ENCODE assay signal across 26 mouse cellular contexts in genomic region chr3:153516848-153517247, GRCm38 (mm10).
A peak's percentile ranks its signal among the peaks of the same experiment; 100 is the strongest.
DNase-seq lines count a peak whose midpoint lies in the region; ATAC-seq and TF ChIP-seq lines count a peak whose summit lies in the region.
"Had no signal": no experiment of that assay in that cellular context is flagged by ENCODE, and none has a peak within 500 bp of the region (broad histone marks: within the 10 kb centered on the region; RNA-seq: fewer than 3 reads in every experiment).

No protein-coding gene starts in this region.

- ATAC-seq in forebrain, embryonic 13.5 days = 0 out of 2 replicates have a peak, but pooled peaks have one; percentile 43
- ATAC-seq in forebrain, embryonic 11.5 days (replicated peaks; ENCODE audit: low FRiP score) = no peak
- ATAC-seq in forebrain, postnatal 0 days = peak; percentile 67
- ATAC-seq in forebrain, embryonic 14.5 days = no peak
- 0 out of 2 replicates have a peak, but pooled peaks have one; percentile 41 for ATAC-seq in intestine, embryonic 14.5 days (replicated peaks; ENCODE audit: low FRiP score, low TSS enrichment, low read depth)
- no peak for ATAC-seq in intestine, embryonic 15.5 days
- ATAC-seq in CD4-positive, CD25-positive, alpha-beta regulatory T cell, adult 4 months = no peak
- ATAC-seq: intestine, postnatal 0 days had no signal

- H3K9me3 ChIP-seq in forebrain, embryonic 13.5 days (replicated peaks) = 0 out of 2 replicates have a peak, but pooled peaks cover 4% of the 10 kb centered on the region
- no peaks in the 10 kb centered on the region for H3K9me3 ChIP-seq in forebrain, embryonic 11.5 days (ENCODE audit: control insufficient read depth, low read length)
- H3K9me3 ChIP-seq in forebrain, postnatal 0 days (ENCODE audit: low read length) = no peaks in the 10 kb centered on the region; the same call in 1 of the 2 replicates
- H3K9me3 ChIP-seq in forebrain, embryonic 14.5 days (replicated peaks; ENCODE audit: control insufficient read depth, low read length) = no peaks in the 10 kb centered on the region
- H3K9me3 ChIP-seq in intestine, embryonic 14.5 days (ENCODE audit: control insufficient read depth, low read length) = no peaks in the 10 kb centered on the region
- H3K9me3 ChIP-seq in intestine, embryonic 15.5 days = no peaks in the 10 kb centered on the region
- H3K9me3 ChIP-seq: embryonic facial prominence, embryonic 12.5 days; heart, embryonic 12.5 days; heart, embryonic 15.5 days; hindbrain, embryonic 10.5 days had no signal

- H3K4me3 ChIP-seq in forebrain, embryonic 13.5 days = no peak overlapping the region
- H3K4me3 ChIP-seq in forebrain, embryonic 11.5 days (ENCODE audit: low read depth, low read length) = no peak overlapping the region
- no peak overlapping the region for H3K4me3 ChIP-seq in forebrain, postnatal 0 days (ENCODE audit: low read depth, low read length)
- H3K4me3 ChIP-seq in forebrain, embryonic 14.5 days (ENCODE audit: low read depth, low read length) = no peak overlapping the region
- H3K4me3 ChIP-seq in intestine, embryonic 14.5 days (ENCODE audit: low read depth, low read length) = no peak overlapping the region
- no peak overlapping the region for H3K4me3 ChIP-seq in intestine, embryonic 15.5 days (replicated peaks)
- H3K4me3 ChIP-seq: embryonic facial prominence, embryonic 12.5 days; embryonic facial prominence, embryonic 15.5 days; heart, embryonic 12.5 days; heart, embryonic 15.5 days; hindbrain, embryonic 10.5 days; hindbrain, embryonic 13.5 days had no signal

- 77% methylated on average over 7 of the region's 7 CpGs for WGBS in forebrain, embryonic 13.5 days
- WGBS in forebrain, embryonic 11.5 days = 75% methylated on average over 7 of the region's 7 CpGs
- 68% methylated on average over 7 of the region's 7 CpGs for WGBS in forebrain, postnatal 0 days
- WGBS in forebrain, embryonic 14.5 days = 71% methylated on average over 7 of the region's 7 CpGs
- 72% methylated on average over 7 of the region's 7 CpGs for WGBS in intestine, embryonic 14.5 days
- 70% methylated on average over 7 of the region's 7 CpGs for WGBS in intestine, embryonic 15.5 days

- H3K27me3 ChIP-seq in forebrain, embryonic 13.5 days = no peaks in the 10 kb centered on the region
- no peaks in the 10 kb centered on the region for H3K27me3 ChIP-seq in forebrain, embryonic 11.5 days (ENCODE audit: control insufficient read depth, insufficient read depth, low read length)
- no peaks in the 10 kb centered on the region for H3K27me3 ChIP-seq in forebrain, postnatal 0 days (ENCODE audit: insufficient read depth, low read length)
- H3K27me3 ChIP-seq in forebrain, embryonic 14.5 days (replicated peaks; ENCODE audit: control insufficient read depth, insufficient read depth, low read length) = no peaks in the 10 kb centered on the region
- no peaks in the 10 kb centered on the region for H3K27me3 ChIP-seq in intestine, embryonic 14.5 days (replicated peaks; ENCODE audit: control insufficient read depth, insufficient read depth, low read length)
- no peaks in the 10 kb centered on the region for H3K27me3 ChIP-seq in intestine, embryonic 15.5 days (replicated peaks)
- H3K27me3 ChIP-seq: CH12.LX; embryonic facial prominence, embryonic 12.5 days; embryonic facial prominence, embryonic 15.5 days; heart, embryonic 12.5 days; hindbrain, embryonic 13.5 days had no signal

- no peak for DNase-seq in forebrain, embryonic 11.5 days (ENCODE audit: low spot score)
- no peak for DNase-seq in forebrain, postnatal 0 days
- DNase-seq in forebrain, embryonic 14.5 days (ENCODE audit: low spot score) = no peak
- no peak for DNase-seq in intestine, embryonic 14.5 days (ENCODE audit: low spot score)
- DNase-seq in ZHBTc4 (ENCODE audit: low read depth, low spot score) = peak; percentile 44
- DNase-seq: adrenal gland, postnatal 10 days; adrenal gland, postnatal 36 days; cerebellum, adult 18-20 months; cerebellum, adult 9-10 months; cerebellum, postnatal 14 days; gastrocnemius, postnatal 25 days; heart, adult 18-20 months; heart, postnatal 10 days; heart, postnatal 36 days; kidney, adult 2 months had no signal

- TF ChIP-seq CTCF in forebrain, postnatal 0 days (IDR thresholded peaks at IDR 0.05; ENCODE audit: low read depth) = no peak

- no peaks in the 10 kb centered on the region for H3K36me3 ChIP-seq in forebrain, embryonic 13.5 days (ENCODE audit: poor library complexity, severe bottlenecking)
- H3K36me3 ChIP-seq in forebrain, embryonic 11.5 days (ENCODE audit: control insufficient read depth, insufficient read depth, low read length) = no peaks in the 10 kb centered on the region
- no peaks in the 10 kb centered on the region for H3K36me3 ChIP-seq in forebrain, postnatal 0 days (ENCODE audit: insufficient read depth)
- no peaks in the 10 kb centered on the region for H3K36me3 ChIP-seq in forebrain, embryonic 14.5 days (ENCODE audit: control insufficient read depth, insufficient read depth, low read length)
- no peaks in the 10 kb centered on the region for H3K36me3 ChIP-seq in intestine, embryonic 14.5 days (ENCODE audit: control insufficient read depth, insufficient read depth, low read length)
- H3K36me3 ChIP-seq in intestine, embryonic 15.5 days = no peaks in the 10 kb centered on the region
- H3K36me3 ChIP-seq: embryonic facial prominence, embryonic 12.5 days; embryonic facial prominence, embryonic 15.5 days; heart, embryonic 12.5 days; heart, embryonic 15.5 days had no signal

- H3K4me1 ChIP-seq in forebrain, embryonic 13.5 days = no peaks in the 10 kb centered on the region
- H3K4me1 ChIP-seq in forebrain, embryonic 11.5 days (replicated peaks; ENCODE audit: control insufficient read depth, insufficient read depth, low read length) = no peaks in the 10 kb centered on the region
- H3K4me1 ChIP-seq in forebrain, postnatal 0 days (ENCODE audit: insufficient read depth) = no peaks in the 10 kb centered on the region
- no peaks in the 10 kb centered on the region for H3K4me1 ChIP-seq in forebrain, embryonic 14.5 days (ENCODE audit: control insufficient read depth, insufficient read depth, low read length)
- 0 out of 2 replicates have a peak, but pooled peaks cover 5% of the 10 kb centered on the region for H3K4me1 ChIP-seq in intestine, embryonic 14.5 days (replicated peaks; ENCODE audit: control insufficient read depth, insufficient read depth, low read length)
- H3K4me1 ChIP-seq in intestine, embryonic 15.5 days (replicated peaks) = no peaks in the 10 kb centered on the region
- H3K4me1 ChIP-seq: heart, embryonic 15.5 days had no signal

- no peak overlapping the region for H3K27ac ChIP-seq in forebrain, embryonic 13.5 days
- H3K27ac ChIP-seq in forebrain, embryonic 11.5 days (ENCODE audit: low read depth, low read length) = no peak overlapping the region
- H3K27ac ChIP-seq in forebrain, postnatal 0 days (ENCODE audit: low read depth, low read length) = no peak overlapping the region
- H3K27ac ChIP-seq in forebrain, embryonic 14.5 days (ENCODE audit: low read depth, low read length) = no peak overlapping the region
- no peak overlapping the region for H3K27ac ChIP-seq in intestine, embryonic 14.5 days (ENCODE audit: low read depth)
- H3K27ac ChIP-seq in intestine, embryonic 15.5 days = no peak overlapping the region
- H3K27ac ChIP-seq: embryonic facial prominence, embryonic 12.5 days; embryonic facial prominence, embryonic 15.5 days; heart, embryonic 15.5 days; hindbrain, embryonic 10.5 days; hindbrain, embryonic 13.5 days had no signal

- no peak overlapping the region for H3K4me2 ChIP-seq in forebrain, embryonic 13.5 days
- no peak overlapping the region for H3K4me2 ChIP-seq in forebrain, embryonic 11.5 days (ENCODE audit: low read depth, low read length, severe bottlenecking)
- H3K4me2 ChIP-seq in forebrain, postnatal 0 days (ENCODE audit: low read depth) = no peak overlapping the region
- no peak overlapping the region for H3K4me2 ChIP-seq in forebrain, embryonic 14.5 days (ENCODE audit: low read length)
- no peak overlapping the region for H3K4me2 ChIP-seq in intestine, embryonic 14.5 days (ENCODE audit: low read length)
- no peak overlapping the region for H3K4me2 ChIP-seq in intestine, embryonic 15.5 days (replicated peaks)
- H3K4me2 ChIP-seq: embryonic facial prominence, embryonic 12.5 days; embryonic facial prominence, embryonic 15.5 days; heart, embryonic 12.5 days; heart, embryonic 15.5 days; hindbrain, embryonic 13.5 days had no signal

- no peak overlapping the region for H3K9ac ChIP-seq in forebrain, embryonic 13.5 days
- H3K9ac ChIP-seq in forebrain, embryonic 11.5 days (ENCODE audit: low read length) = no peak overlapping the region
- H3K9ac ChIP-seq in forebrain, postnatal 0 days = no peak overlapping the region
- H3K9ac ChIP-seq in forebrain, embryonic 14.5 days (ENCODE audit: low read length) = no peak overlapping the region
- H3K9ac ChIP-seq in intestine, embryonic 14.5 days (ENCODE audit: low read length) = no peak overlapping the region
- no peak overlapping the region for H3K9ac ChIP-seq in intestine, embryonic 15.5 days
- H3K9ac ChIP-seq: embryonic facial prominence, embryonic 12.5 days; embryonic facial prominence, embryonic 15.5 days; heart, embryonic 12.5 days; heart, embryonic 15.5 days; hindbrain, embryonic 13.5 days had no signal

Comparison
In these comparisons a context has a peak if more than half of its experiments do, and no peak if none do; other contexts are left out.
1. ATAC-seq: peak in forebrain, embryonic 13.5 days (single experiment), forebrain, postnatal 0 days (single experiment) and intestine, embryonic 14.5 days (single experiment); none in forebrain, embryonic 11.5 days (single experiment), forebrain, embryonic 14.5 days (single experiment), intestine, embryonic 15.5 days (single experiment) and CD4-positive, CD25-positive, alpha-beta regulatory T cell, adult 4 months (single experiment).